Mouse (Mus musculus) intestine, embryonic 15.5 days (tissue): ENCODE data around the gene Dact3. TPM values are rescaled to one million over a fixed set of nuclear protein-coding genes. Genes with fewer than 3 reads are reported as not detected.

Experiments
- ATAC-seq: fragments of 200-750 bp; cut with Nextera tagmentation; 2 replicates; pipeline ENCODE4 v1.8.0; 2017; ENCODE audit warnings: moderate TSS enrichment, moderate library complexity
- H3K27ac ChIP-seq: fragments of 300-500 bp; sonication (generic); 2 replicates; pipeline ENCODE4 v1.5.1; 2015; ENCODE audit warnings: mild to moderate bottlenecking, inconsistent platforms
- H3K27me3 ChIP-seq: fragments of 300-500 bp; sonication (generic); replicated peaks from 2 replicates; pipeline ENCODE4 v1.6.1; 2015; ENCODE audit warnings: inconsistent platforms
- H3K36me3 ChIP-seq: fragments of 300-500 bp; sonication (generic); 2 replicates; pipeline ENCODE4 v1.6.1; 2015; ENCODE audit warnings: inconsistent platforms
- H3K4me1 ChIP-seq: fragments of 300-500 bp; sonication (generic); replicated peaks from 2 replicates; pipeline ENCODE4 v1.6.1; 2015; ENCODE audit warnings: inconsistent platforms
- H3K4me2 ChIP-seq: fragments of 300-500 bp; sonication (generic); replicated peaks from 2 replicates; pipeline ENCODE4 v1.6.1; 2015; ENCODE audit warnings: mild to moderate bottlenecking, inconsistent platforms
- H3K4me3 ChIP-seq: fragments of 300-500 bp; sonication (generic); replicated peaks from 2 replicates; pipeline ENCODE4 v1.5.1; 2015; ENCODE audit warnings: inconsistent platforms
- H3K9ac ChIP-seq: fragments of 300-500 bp; sonication (generic); 2 replicates; pipeline ENCODE4 v1.6.1; 2015; ENCODE audit warnings: inconsistent platforms
- H3K9me3 ChIP-seq: fragments of 300-500 bp; sonication (generic); 2 replicates; pipeline ENCODE4 v1.6.1; 2016; ENCODE audit warnings: inconsistent platforms
- WGBS: fragments of 180-500 bp; shearing (Covaris S2); methylation state at CpG from one replicate; pipeline ENCODE4 v1.1.7; 2015; 5-methylcytosine and 5-hydroxymethylcytosine counted together
- polyA plus RNA-seq: library from polyadenylated mRNA; unstranded; fragments of >200 nt; fragmentation: Nextera tagmentation; extraction: Ambion mirVana; gene quantifications from 2 replicates; pipeline ENCODE4 v1.2.1, GENCODE M21; 2015

Gene Dact3
- polyA plus RNA-seq, 1 experiment from 2014 or later = 3.2 TPM

GRCm38 (mm10) chr7:16900526-16900925 is 25.4 kb downstream of the Dact3 start:
- H3K36me3 ChIP-seq = no peaks in the 10 kb centered on the region
- no peak overlapping the region for H3K4me2 ChIP-seq
- H3K27ac ChIP-seq = no peak overlapping the region
- no peak overlapping the region for H3K4me3 ChIP-seq
- peaks cover 20% of the 10 kb centered on the region for H3K4me1 ChIP-seq
- no peak for ATAC-seq
- whole genome bisulfite sequencing = 34% methylated on average over 5 of the region's 5 CpGs
- no peak overlapping the region for H3K9ac ChIP-seq
- no peaks in the 10 kb centered on the region for H3K9me3 ChIP-seq
- no peaks in the 10 kb centered on the region for H3K27me3 ChIP-seq

GRCm38 (mm10) chr7:16903439-16903955 is 28.4 kb downstream of the Dact3 start:
- no peak overlapping the region for H3K4me3 ChIP-seq
- no peak overlapping the region for H3K4me2 ChIP-seq
- H3K4me1 ChIP-seq = peaks cover 44% of the 10 kb centered on the region
- WGBS = 71% methylated on average over 2 of the region's 2 CpGs
- no peak for ATAC-seq
- no peak overlapping the region for H3K9ac ChIP-seq
- no peaks in the 10 kb centered on the region for H3K27me3 ChIP-seq
- no peak overlapping the region for H3K27ac ChIP-seq
- no peaks in the 10 kb centered on the region for H3K36me3 ChIP-seq
- H3K9me3 ChIP-seq = no peaks in the 10 kb centered on the region

GRCm38 (mm10) chr7:16904120-16904675 is 29.1 kb downstream of the Dact3 start:
- peaks cover 51% of the 10 kb centered on the region for H3K4me1 ChIP-seq
- WGBS = 41% methylated on average over 9 of the region's 10 CpGs
- H3K9ac ChIP-seq = no peak overlapping the region

GRCm38 (mm10) chr7:16905491-16906021 is 30.4 kb downstream of the Dact3 start:
- H3K9me3 ChIP-seq = no peaks in the 10 kb centered on the region
- WGBS = 41% methylated on average over 9 of the region's 9 CpGs
- no peaks in the 10 kb centered on the region for H3K27me3 ChIP-seq
- 0 out of 2 replicates have a peak overlapping the region, but pooled peaks have one; percentile 3 for H3K4me2 ChIP-seq
- no peak overlapping the region for H3K27ac ChIP-seq
- H3K36me3 ChIP-seq = no peaks in the 10 kb centered on the region
- peaks cover 58% of the 10 kb centered on the region for H3K4me1 ChIP-seq
- ATAC-seq = no peak
- no peak overlapping the region for H3K4me3 ChIP-seq
- no peak overlapping the region for H3K9ac ChIP-seq

More at GRCm38 (mm10) chr7:16904120-16904675, 29.1 kb downstream of the Dact3 start:
- H3K4me2 ChIP-seq = no peak overlapping the region
- H3K27ac ChIP-seq = no peak overlapping the region
- H3K9me3 ChIP-seq = no peaks in the 10 kb centered on the region
- H3K27me3 ChIP-seq = no peaks in the 10 kb centered on the region
- no peak overlapping the region for H3K4me3 ChIP-seq
- no peak for ATAC-seq
- H3K36me3 ChIP-seq = no peaks in the 10 kb centered on the region

- no peaks in the 10 kb centered on the region for H3K36me3 ChIP-seq
- no peak within 1 kb of the TSS for H3K4me3 ChIP-seq
- ATAC-seq = no peak
- H3K9me3 ChIP-seq = no peaks in the 10 kb centered on the region
- peaks cover 57% of the 10 kb centered on the region for H3K4me1 ChIP-seq
- no peaks in the 10 kb centered on the region for H3K27me3 ChIP-seq
- 11% methylated on average over 6 of the region's 6 CpGs for WGBS
- H3K4me2 ChIP-seq = peak within 1 kb of the TSS; percentile 37
- H3K9ac ChIP-seq = no peak within 1 kb of the TSS
- H3K27ac ChIP-seq = no peak within 1 kb of the TSS
Measured at GRCm38 (mm10) chr7:16906281-16906680, 31.2 kb downstream of the Dact3 start, which contains the start of gene Ptgir. Gene Ptgir, plus strand, starts transcription at chr7:16906490.

- Histone ChIP-seq H3K4me3 (no peak overlapping the region), H3K9ac (no peak overlapping the region), H3K27me3 (no peaks in the 10 kb centered on the region), H3K4me1 (peaks cover 53% of the 10 kb centered on the region), H3K9me3 (no peaks in the 10 kb centered on the region), H3K36me3 (no peaks in the 10 kb centered on the region), H3K27ac (no peak overlapping the region), H3K4me2 (peak overlapping the region; percentile 37)
- WGBS = 91% methylated on average over 41 of the region's 41 CpGs
- no peak for ATAC-seq
Measured at GRCm38 (mm10) chr7:16906889-16907559, 31.9 kb downstream of the Dact3 start.

- no peak overlapping the region for H3K27ac ChIP-seq
- H3K36me3 ChIP-seq = no peaks in the 10 kb centered on the region
- H3K4me3 ChIP-seq = peak overlapping the region; percentile 2; the same call in 1 of the 2 replicates
- H3K4me2 ChIP-seq = peak overlapping the region; percentile 37
- 49% methylated on average over 7 of the region's 7 CpGs for WGBS
- H3K4me1 ChIP-seq = peaks cover 56% of the 10 kb centered on the region
- no peak for ATAC-seq
- no peaks in the 10 kb centered on the region for H3K9me3 ChIP-seq
- no peaks in the 10 kb centered on the region for H3K27me3 ChIP-seq
- no peak overlapping the region for H3K9ac ChIP-seq
Measured at GRCm38 (mm10) chr7:16907842-16908241, 32.7 kb downstream of the Dact3 start.

- Histone ChIP-seq H3K4me3 (no peak overlapping the region), H3K36me3 (no peaks in the 10 kb centered on the region), H3K9ac (no peak overlapping the region), H3K4me1 (peaks cover 56% of the 10 kb centered on the region), H3K4me2 (peak overlapping the region; percentile 37), H3K27me3 (no peaks in the 10 kb centered on the region), H3K27ac (no peak overlapping the region), H3K9me3 (no peaks in the 10 kb centered on the region)
- no peak for ATAC-seq
- whole genome bisulfite sequencing = 29% methylated on average over 11 of the region's 11 CpGs
Measured at GRCm38 (mm10) chr7:16908367-16908766, 33.2 kb downstream of the Dact3 start.

- ATAC-seq = no peak
- Histone ChIP-seq H3K9ac (no peak overlapping the region; the same call in none of the 2 replicates), H3K27me3 (no peaks in the 10 kb centered on the region), H3K9me3 (no peaks in the 10 kb centered on the region), H3K4me2 (peak overlapping the region; percentile 37), H3K4me3 (no peak overlapping the region), H3K27ac (peak overlapping the region; percentile 60), H3K4me1 (peaks cover 54% of the 10 kb centered on the region), H3K36me3 (0 out of 2 replicates have a peak, but pooled peaks cover 1% of the 10 kb centered on the region)
- 43% methylated on average over 11 of the region's 11 CpGs for WGBS
Measured at GRCm38 (mm10) chr7:16908859-16909258, 33.7 kb downstream of the Dact3 start.

GRCm38 (mm10) chr7:16909909-16910308 is 34.8 kb downstream of the Dact3 start:
- Histone ChIP-seq H3K4me2 (peak overlapping the region; percentile 37), H3K27me3 (no peaks in the 10 kb centered on the region), H3K4me3 (no peak overlapping the region), H3K27ac (no peak overlapping the region), H3K36me3 (peaks cover 10% of the 10 kb centered on the region), H3K4me1 (peaks cover 47% of the 10 kb centered on the region), H3K9me3 (no peaks in the 10 kb centered on the region), H3K9ac (no peak overlapping the region)
- 29% methylated on average over 10 of the region's 10 CpGs for WGBS
- ATAC-seq = no peak

GRCm38 (mm10) chr7:16911904-16912303 is 36.8 kb downstream of the Dact3 start:
- H3K4me1 ChIP-seq = peaks cover 31% of the 10 kb centered on the region
- no peak overlapping the region for H3K27ac ChIP-seq
- H3K4me2 ChIP-seq = no peak overlapping the region
- H3K4me3 ChIP-seq = no peak overlapping the region
- ATAC-seq = no peak
- H3K36me3 ChIP-seq = peaks cover 29% of the 10 kb centered on the region
- 84% methylated on average over 3 of the region's 3 CpGs for WGBS
- H3K9ac ChIP-seq = no peak overlapping the region
- no peaks in the 10 kb centered on the region for H3K27me3 ChIP-seq
- no peaks in the 10 kb centered on the region for H3K9me3 ChIP-seq

GRCm38 (mm10) chr7:16912360-16912759 is 37.2 kb downstream of the Dact3 start:
- Histone ChIP-seq H3K27ac (no peak overlapping the region), H3K4me1 (peaks cover 26% of the 10 kb centered on the region), H3K4me2 (no peak overlapping the region), H3K4me3 (no peak overlapping the region), H3K36me3 (peaks cover 33% of the 10 kb centered on the region), H3K9ac (no peak overlapping the region), H3K27me3 (no peaks in the 10 kb centered on the region), H3K9me3 (no peaks in the 10 kb centered on the region)
- ATAC-seq = no peak
- 57% methylated on average over 6 of the region's 6 CpGs for WGBS
